Mouse (Mus musculus) limb, embryonic 14.5 days (tissue): ENCODE data around the gene Psmd7. TPM values are rescaled to one million over a fixed set of nuclear protein-coding genes. Genes with fewer than 3 reads are reported as not detected.
A peak's percentile ranks its signal among the peaks of the same experiment; 100 is the strongest.

Experiments
- ATAC-seq: fragments of 200-750 bp; cut with Nextera tagmentation; 2 replicates; pipeline ENCODE4 v1.8.0; 2017; ENCODE audit warnings: low read depth, moderate number of reproducible peaks, moderate TSS enrichment; ENCODE audit not compliant: low FRiP score
- DNase-seq: peaks from one replicate; pipeline ENCODE4 v3.0.0-alpha.2; 2015; ENCODE audit warnings: low spot score
- H3K27ac ChIP-seq: fragments of 300-500 bp; sonication (generic); replicated peaks from 2 replicates; pipeline ENCODE4 v1.5.1; 2014; ENCODE audit warnings: low read depth, mild to moderate bottlenecking, low read length, moderate library complexity, mixed read lengths
- H3K27me3 ChIP-seq: fragments of 300-500 bp; sonication (generic); 2 replicates; pipeline ENCODE4 v1.6.1; 2014; ENCODE audit warnings: low read length, mixed read lengths; ENCODE audit not compliant: control insufficient read depth, insufficient read depth
- H3K36me3 ChIP-seq: fragments of 300-500 bp; sonication (generic); 2 replicates; pipeline ENCODE4 v1.6.1; 2014; ENCODE audit warnings: mild to moderate bottlenecking, low read length, moderate library complexity, mixed read lengths; ENCODE audit not compliant: control insufficient read depth, insufficient read depth
- H3K4me1 ChIP-seq: fragments of 300-500 bp; sonication (generic); 2 replicates; pipeline ENCODE4 v1.6.1; 2014; ENCODE audit warnings: antibody characterized with exemption, low read length, mixed read lengths; ENCODE audit not compliant: control insufficient read depth, insufficient read depth
- H3K4me2 ChIP-seq: fragments of 300-500 bp; sonication (generic); replicated peaks from 2 replicates; pipeline ENCODE4 v1.6.1; 2014; ENCODE audit warnings: low read depth, mild to moderate bottlenecking, low read length, moderate library complexity; ENCODE audit not compliant: severe bottlenecking
- H3K4me3 ChIP-seq: fragments of 300-500 bp; sonication (generic); replicated peaks from 2 replicates; pipeline ENCODE4 v1.5.1; 2014; ENCODE audit warnings: low read length
- H3K9ac ChIP-seq: fragments of 300-500 bp; sonication (generic); 2 replicates; pipeline ENCODE4 v1.6.1; 2014; ENCODE audit warnings: mild to moderate bottlenecking, low read depth, low read length, moderate library complexity; ENCODE audit not compliant: severe bottlenecking
- H3K9me3 ChIP-seq: fragments of 300-500 bp; sonication (generic); 2 replicates; pipeline ENCODE4 v1.6.1; 2016; ENCODE audit warnings: low read length; ENCODE audit not compliant: control insufficient read depth
- POLR2A ChIP-seq: fragments of 200-500 bp; IDR thresholded peaks from 2 replicates; pipeline ENCODE4 v1.8.0; 2012; ENCODE audit warnings: inconsistent platforms, mild to moderate bottlenecking, moderate library complexity, borderline replicate concordance; ENCODE audit not compliant: insufficient read depth, insufficient read length; ENCODE audit errors: extremely low read depth
- WGBS: fragments of 180-500 bp; shearing (Covaris S2); extraction: QIAGEN DNeasy Blood & Tissue Kit; methylation state at CpG from one replicate; pipeline ENCODE4 v1.1.7; 2014; 5-methylcytosine and 5-hydroxymethylcytosine counted together
- polyA plus RNA-seq, 2 experiments: library from polyadenylated mRNA; depleted of rRNA in 1 of 2; stranded (reverse) in 1 of 2; unstranded in 1 of 2; fragments of >200 nt; fragmentation: Nextera tagmentation in 1 of 2; extraction: Ambion mirVana in 1 of 2; gene quantifications; 2 replicates each; pipeline versions ENCODE4 v1.2.1 to v1.2.3; 2012 to 2014

Psmd7 gene
- polyA plus RNA-seq, 2 experiments: 152 to 281 TPM

GRCm38 (mm10) chr8:107555231-107555630, 33.0 kb downstream of the Psmd7 start:
- H3K9ac ChIP-seq: peak overlapping the region; percentile 52
- DNase-seq: no peak
- TF ChIP-seq POLR2A: no peak
- no peaks in the 10 kb centered on the region for H3K4me1 ChIP-seq
- peaks cover 76% of the 10 kb centered on the region for H3K36me3 ChIP-seq
- 89% methylated on average over 10 of the region's 10 CpGs for WGBS
- H3K27me3 ChIP-seq: no peaks in the 10 kb centered on the region
- no peaks in the 10 kb centered on the region for H3K9me3 ChIP-seq
- peak overlapping the region; percentile 83 for H3K27ac ChIP-seq
- peak overlapping the region; percentile 37 for H3K4me2 ChIP-seq
- no peak for ATAC-seq
- H3K4me3 ChIP-seq: no peak overlapping the region

- H3K4me1 ChIP-seq: no peaks in the 10 kb centered on the region
- 77% methylated on average over 6 of the region's 6 CpGs for WGBS
- H3K4me2 ChIP-seq: peak overlapping the region; percentile 45
- peak overlapping the region; percentile 84 for H3K9ac ChIP-seq
- H3K27me3 ChIP-seq: no peaks in the 10 kb centered on the region
- H3K27ac ChIP-seq: peak overlapping the region; percentile 96
- H3K9me3 ChIP-seq: no peaks in the 10 kb centered on the region
- peak overlapping the region; percentile 45 for H3K4me3 ChIP-seq
- ATAC-seq (no peak), DNase-seq (no peak)
- peaks cover 95% of the 10 kb centered on the region for H3K36me3 ChIP-seq
- no peak for TF ChIP-seq POLR2A
Observed at GRCm38 (mm10) chr8:107552234-107552633, 36.0 kb downstream of the Psmd7 start.

GRCm38 (mm10) chr8:107546817-107547216, 41.4 kb downstream of the Psmd7 start:
- peaks cover 64% of the 10 kb centered on the region for H3K36me3 ChIP-seq
- H3K9me3 ChIP-seq: no peaks in the 10 kb centered on the region
- peak overlapping the region; percentile 96 for H3K27ac ChIP-seq
- H3K4me3 ChIP-seq: peak overlapping the region; percentile 45
- no peak for ATAC-seq
- DNase-seq: no peak
- 56% methylated on average over 8 of the region's 8 CpGs for WGBS
- no peaks in the 10 kb centered on the region for H3K27me3 ChIP-seq
- H3K4me2 ChIP-seq: peak overlapping the region; percentile 45
- H3K4me1 ChIP-seq: peaks cover 19% of the 10 kb centered on the region
- peak overlapping the region; percentile 84 for H3K9ac ChIP-seq
- no peak for TF ChIP-seq POLR2A

GRCm38 (mm10) chr8:107546154-107546553, 42.1 kb downstream of the Psmd7 start:
- Histone ChIP-seq H3K4me2 (peak overlapping the region; percentile 45), H3K4me3 (peak overlapping the region; percentile 45), H3K9ac (peak overlapping the region; percentile 84), H3K27me3 (no peaks in the 10 kb centered on the region), H3K9me3 (no peaks in the 10 kb centered on the region), H3K4me1 (peaks cover 19% of the 10 kb centered on the region), H3K36me3 (peaks cover 63% of the 10 kb centered on the region), H3K27ac (peak overlapping the region; percentile 96)
- ATAC-seq (no peak), DNase-seq (no peak)
- TF ChIP-seq POLR2A: no peak
- 65% methylated on average over 4 of the region's 4 CpGs for WGBS

- Histone ChIP-seq H3K9ac (peak overlapping the region; percentile 84), H3K4me1 (peaks cover 19% of the 10 kb centered on the region), H3K36me3 (peaks cover 62% of the 10 kb centered on the region), H3K4me2 (peak overlapping the region; percentile 45), H3K4me3 (peak overlapping the region; percentile 45), H3K27me3 (no peaks in the 10 kb centered on the region), H3K27ac (peak overlapping the region; percentile 96), H3K9me3 (no peaks in the 10 kb centered on the region)
- 81% methylated on average over 11 of the region's 11 CpGs for WGBS
- no peak for DNase-seq
- 0 out of 2 replicates have a peak, but pooled peaks have one; percentile 3 for TF ChIP-seq POLR2A
- no peak for ATAC-seq
Observed at GRCm38 (mm10) chr8:107545621-107546152, 42.6 kb downstream of the Psmd7 start.
